Mouse (Mus musculus) natural killer cell, adult 2 months (primary cell): ENCODE measurements around the gene Srrm3.

Experiments
- DNase-seq, 2 experiments: peaks; one replicate each; pipeline ENCODE4 v3.0.0; 2022; ENCODE audit warnings: low spot score in 2 of 2

Srrm3 gene

DNA sequence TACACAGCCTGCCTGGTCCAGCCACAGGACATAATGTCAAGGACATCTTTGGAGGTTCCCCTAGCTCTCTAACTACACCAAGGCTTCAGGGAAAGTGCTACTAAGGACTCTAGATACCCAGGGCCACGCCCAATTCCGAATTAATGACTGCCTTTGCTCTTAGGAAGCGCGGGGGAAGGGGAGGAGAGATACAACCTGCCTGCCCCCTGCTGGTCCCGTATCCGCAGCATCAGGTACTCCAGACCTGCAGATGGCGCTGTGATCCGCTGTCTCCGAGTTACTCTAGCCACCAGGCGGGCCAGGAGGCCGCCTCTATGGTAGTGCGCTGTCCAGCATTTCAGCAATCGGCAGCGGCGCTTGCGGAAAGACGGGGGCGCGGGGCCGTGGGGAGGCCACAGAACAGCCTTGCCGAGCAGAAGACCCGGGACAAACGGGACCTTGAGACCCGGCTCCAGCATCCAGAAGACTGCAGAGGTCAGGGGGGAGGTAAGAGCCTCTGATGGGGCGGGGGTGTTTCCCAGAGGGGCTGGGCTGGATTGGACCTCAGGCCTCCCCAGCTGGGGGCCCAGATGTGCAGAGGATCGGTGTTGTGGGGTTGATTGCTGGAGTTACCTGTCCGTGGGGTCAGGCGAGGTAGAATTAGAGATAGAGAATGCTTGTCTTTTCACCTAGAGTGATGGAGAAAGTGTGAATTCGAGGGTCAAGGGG, at the start of gene Srrm3:
TSS of gene Srrm3 (plus strand) at position 336 of the 708 bp plus-strand sequence.
- peak; percentile 92 to 94 for DNase-seq

DNA sequence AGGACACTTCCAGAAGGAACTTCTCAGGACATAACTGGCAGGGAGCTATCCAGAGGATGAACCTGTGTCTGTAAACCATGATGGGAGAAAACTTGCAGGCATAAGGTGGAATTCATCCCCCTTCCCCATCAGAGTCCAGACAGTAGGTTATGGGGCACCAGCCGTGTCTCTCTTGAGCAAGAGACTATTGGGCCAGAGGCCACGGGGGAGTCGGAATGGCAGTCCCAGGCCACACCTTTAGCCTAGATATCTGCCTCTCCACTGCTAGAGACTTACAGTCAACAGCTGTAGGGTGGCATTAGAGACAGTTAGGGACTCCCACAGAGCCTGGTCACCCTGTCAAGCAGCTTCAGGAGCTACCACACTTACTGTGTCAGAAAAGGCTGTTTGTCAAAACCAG, 44.8 kb upstream of the Srrm3 start:
- DNase-seq, result no peak

DNA sequence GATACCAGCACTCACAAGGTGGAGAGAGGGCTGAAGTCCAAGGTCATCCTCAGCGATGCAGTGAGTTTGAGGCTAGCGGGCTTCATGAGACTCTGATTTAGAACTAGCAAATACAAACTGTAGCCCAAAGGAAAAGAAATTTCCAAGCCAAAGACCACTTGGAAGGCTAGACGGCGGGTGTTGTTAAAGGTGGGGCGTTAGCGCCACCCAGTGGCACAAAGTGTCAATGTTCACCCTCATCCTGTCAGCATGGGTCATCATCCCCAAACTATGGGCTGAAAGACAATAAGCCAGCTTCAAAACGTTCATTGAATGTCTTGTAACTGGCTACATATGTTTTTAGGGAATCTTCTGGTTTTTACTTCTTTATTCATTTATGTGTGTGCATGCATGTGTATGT, 43.2 kb upstream of the Srrm3 start:
- DNase-seq, result peak; percentile 46 to 68

DNA sequence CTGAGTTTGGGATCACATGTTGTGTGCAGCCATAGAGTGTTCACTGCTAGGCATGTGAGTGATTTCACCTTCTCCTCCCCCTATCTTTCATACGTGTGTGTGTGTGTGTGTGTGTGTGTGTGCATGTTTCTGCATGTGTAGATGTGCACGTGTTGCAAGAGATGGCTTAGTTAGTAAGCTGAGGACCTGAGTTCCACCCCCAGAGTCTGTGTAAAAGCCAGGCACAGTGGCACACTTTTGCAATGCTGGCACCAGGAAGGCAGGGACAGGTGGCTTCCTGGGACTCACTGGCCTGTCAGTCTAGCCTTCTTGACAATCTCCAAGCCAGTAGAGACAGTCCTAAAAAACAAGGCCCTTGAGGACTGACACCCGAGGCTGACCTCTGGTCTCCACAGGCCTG, 41.7 kb upstream of the Srrm3 start:
- no peak for DNase-seq

DNA sequence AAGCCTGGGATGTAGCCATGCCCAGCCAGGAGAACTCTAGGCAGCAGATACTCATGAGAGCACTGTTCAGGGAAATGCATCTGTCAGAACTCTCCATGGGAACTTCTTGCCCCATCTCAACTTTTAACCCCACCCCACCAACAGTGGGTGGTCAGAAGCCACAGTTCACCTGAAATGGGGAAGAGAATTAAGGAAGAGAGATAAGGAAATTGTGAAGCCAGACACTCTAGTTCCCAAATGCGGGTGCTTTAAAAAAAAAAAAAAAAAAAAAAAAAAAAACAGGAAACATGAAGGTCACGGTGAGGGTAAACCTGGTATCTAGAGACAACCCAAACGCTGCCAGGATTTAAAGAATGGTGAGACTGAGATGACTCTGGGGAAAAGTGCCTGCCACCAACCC, 34.2 kb upstream of the Srrm3 start:
- no peak for DNase-seq

DNA sequence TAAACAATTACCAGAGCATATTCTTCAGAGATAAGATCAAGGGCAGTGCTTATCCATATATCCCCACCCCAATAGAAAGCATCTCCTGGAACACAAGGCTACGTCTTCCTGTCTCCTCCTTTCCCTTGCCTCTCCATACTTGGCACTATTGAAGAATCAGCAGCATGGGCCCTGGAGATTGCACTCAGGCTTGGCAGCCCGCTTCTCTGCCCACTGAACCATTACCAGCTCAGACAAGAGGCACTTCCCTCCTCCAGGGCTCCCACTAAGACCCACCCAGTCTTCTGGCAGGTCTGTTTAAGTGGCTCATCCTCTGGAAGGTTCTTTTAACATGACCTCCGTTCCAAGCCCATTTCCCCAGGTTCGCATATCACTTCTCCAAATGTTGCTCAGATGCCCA, 30.1 kb upstream of the Srrm3 start:
- no peak for DNase-seq

DNA sequence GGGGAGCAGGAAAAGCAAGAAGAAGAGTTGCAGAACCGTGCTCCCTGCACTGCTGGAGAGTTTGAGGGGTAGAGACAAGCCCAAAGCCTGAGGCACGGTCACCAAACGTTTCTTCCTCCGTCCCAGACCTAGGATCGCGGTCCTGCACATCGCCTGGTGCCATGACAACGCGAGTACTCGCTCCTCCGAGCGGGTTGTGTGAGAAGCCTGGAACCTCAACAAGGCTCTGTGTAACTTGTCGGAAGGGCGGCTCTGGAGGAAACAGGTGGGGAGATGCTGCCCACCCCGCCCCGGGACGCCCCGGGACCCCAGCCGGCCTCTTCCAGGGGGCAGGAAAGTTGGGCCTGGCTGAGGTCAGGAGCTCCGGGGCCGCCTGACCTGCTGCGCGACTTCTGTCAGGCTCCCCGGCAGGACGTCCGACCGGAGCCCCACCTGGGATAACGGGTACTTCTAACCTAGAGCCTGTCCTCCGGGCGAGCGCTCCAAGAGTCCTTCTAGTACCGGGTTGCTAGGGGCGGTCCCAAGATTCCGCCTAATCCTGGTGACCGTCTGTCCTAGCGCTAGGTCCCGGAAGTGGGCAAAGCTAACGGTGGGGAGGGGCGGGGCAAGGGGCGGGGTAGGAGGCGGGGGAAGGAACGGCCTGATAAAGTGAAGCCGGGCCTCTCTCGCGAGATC, 28.8 kb upstream of the Srrm3 start, which contains the start of gene Styxl1:
TSS of gene Styxl1 (minus strand) at position 590 of the 675 bp plus-strand sequence.
- DNase-seq, result no peak

DNA sequence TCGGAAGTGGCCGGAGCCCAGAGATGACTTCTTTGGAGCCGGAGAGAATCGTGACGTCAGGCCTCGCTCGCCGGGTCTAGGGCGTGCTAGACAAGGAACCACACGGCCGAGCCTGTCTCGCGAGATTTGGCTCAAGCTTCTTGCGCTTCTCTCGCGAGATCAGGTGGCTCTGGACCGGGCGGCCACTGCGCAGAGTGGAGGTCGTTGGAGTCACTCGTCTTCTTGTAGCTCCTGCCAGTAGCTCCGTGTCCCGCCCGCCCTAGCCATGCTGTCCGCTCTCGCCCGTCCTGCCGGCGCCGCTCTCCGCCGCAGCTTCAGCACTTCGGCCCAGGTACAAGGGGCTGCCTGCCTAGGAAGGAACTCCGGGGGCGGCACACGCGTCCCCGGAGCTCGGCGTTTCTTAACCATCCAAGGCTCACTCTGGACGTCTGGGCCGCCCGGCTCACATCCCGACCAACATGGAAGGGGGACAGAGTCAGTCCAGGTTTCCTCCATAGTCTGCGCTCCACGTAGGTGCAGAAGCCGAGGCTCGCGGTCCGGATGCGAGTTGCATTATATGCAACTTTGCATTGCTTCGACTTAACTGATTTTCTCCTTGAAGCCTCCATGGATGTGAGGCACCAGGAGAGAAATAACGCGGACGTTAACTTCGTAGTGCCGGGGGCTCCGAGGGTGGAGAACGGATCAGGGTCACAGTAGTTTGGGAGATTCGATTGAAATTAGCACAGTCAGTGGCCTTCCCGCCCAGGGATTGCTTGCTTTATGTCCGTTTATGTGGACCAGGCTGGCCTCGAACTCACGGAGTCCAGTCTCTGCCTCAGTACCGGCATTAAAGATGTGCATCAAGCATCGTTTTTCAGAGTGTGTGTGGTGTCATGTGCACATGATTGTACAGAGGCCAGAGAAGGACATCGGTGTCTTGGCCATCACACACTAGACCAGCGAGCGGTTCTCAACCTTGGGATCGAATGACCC, 27.9 kb upstream of the Srrm3 start, which contains the start of gene Mdh2:
TSS of gene Mdh2 (plus strand) at position 10 of the 975 bp plus-strand sequence.
- peak; percentile 98 to 99 for DNase-seq

DNA sequence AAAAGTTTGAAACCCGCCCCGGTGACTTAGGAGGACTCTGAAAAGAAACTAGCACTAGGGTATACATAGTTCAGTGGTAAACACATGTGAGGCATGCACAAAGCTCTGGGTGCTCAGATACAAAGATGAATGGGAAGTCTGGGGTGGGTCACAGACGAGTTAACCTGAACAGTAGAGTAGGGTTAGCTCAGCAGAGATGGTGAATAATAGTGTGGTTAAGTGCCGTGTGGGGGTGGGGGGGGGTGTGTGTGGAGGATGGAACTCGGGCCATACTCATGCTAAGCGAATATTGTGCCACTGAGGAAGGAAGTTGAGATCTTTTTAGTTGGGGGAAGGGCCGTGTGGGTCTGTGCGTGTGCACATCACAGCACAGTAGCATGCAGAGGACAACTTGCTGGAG, 26.4 kb upstream of the Srrm3 start:
- DNase-seq, result no peak

DNA sequence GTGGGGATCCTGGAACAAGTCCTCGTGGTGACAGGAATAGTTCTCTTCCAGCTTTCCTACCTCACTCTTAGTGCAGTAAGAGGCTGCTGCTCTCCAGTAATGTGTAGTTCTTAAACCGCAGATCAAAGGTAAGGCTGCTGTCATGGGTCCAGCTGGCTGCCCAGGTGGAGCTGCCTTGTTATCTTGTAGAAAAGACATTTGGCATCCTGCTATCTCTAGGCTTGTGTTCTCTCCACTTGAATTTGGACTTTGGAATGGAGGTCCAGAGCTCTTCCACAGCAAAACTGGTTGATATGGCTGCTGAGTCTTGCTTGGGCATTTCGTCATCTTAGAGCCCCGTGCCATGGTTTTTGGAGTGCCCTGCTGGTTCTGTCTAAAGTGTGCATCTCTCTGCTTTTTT, 23.8 kb upstream of the Srrm3 start:
- DNase-seq, result no peak

DNA sequence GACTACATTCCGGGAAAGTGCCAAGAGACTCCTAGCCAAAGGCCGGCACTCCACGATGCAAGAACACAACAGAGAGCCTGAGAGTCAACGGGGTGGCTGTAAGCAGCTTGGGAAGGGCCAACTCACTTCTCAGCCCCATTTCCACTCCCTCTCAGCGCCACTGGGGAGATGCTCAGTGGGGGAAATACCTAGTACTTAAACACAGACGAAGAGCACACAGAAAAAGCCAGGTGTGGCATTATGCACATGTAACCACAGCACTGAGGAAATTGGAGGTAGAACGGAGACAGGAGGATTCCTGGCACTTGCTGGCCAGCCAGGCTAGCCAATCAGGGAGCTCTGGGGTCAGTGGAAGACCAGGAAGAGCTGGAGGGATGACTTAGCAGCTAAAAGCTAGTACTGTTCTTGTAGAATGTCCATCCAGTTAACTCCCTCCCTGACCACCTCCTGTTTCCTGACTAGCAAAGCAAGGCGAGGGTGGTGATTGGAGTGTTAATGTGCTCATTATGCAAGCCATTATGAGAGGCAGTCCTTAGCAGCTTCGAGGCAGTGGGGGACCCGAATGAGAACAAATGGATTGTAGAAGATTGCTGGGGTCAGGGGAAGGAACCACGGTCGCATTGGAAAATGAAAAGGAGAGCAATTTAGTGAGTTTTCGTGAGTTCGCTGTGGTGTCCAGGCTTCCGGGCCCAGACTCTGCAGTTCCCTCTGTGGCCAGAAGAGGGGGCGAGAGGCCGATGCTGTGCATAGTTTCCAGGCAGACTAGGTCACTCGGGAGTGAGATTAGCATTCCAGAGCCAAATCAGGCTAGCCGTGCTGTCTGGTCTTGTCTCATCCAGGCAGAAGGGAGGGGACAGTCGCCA, 12.5 kb upstream of the Srrm3 start:
- DNase-seq, result peak; percentile 55 to 72

DNA sequence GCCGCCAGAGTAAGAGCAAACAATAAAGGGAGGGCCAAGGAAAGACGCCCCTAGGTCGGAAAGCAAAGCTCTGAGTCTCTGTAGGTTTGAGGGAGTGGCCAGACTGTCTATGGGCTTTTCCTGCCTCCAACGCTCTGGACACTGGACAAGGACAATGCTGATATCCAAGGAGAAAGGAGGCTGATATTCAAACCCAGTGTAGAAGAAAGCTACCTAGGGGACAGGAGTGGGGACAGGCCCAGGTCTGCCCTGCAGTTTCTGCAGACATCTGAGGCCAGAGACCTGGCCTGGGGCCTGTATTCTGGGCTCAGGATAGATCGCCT, 11.9 kb upstream of the Srrm3 start:
- DNase-seq, result no peak

DNA sequence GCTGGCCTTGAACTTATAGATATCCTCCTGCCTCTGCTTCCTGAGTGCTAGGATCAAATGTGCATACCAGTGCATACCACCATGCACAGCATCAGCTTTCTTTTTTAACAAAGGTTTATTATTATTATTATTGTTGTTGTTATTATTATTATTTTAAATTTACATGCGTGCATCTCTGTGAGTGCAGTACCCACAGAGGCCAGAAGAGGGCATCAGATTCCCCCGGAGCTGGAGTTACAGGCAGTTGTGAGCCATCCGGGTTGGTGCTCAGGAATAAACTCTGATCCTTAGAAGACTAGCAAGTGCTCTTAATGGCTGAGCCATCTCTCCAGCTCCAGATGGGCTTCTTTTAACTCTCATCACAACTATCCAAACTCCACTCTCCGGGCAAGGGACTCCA, 6.9 kb upstream of the Srrm3 start:
- DNase-seq, result no peak

DNA sequence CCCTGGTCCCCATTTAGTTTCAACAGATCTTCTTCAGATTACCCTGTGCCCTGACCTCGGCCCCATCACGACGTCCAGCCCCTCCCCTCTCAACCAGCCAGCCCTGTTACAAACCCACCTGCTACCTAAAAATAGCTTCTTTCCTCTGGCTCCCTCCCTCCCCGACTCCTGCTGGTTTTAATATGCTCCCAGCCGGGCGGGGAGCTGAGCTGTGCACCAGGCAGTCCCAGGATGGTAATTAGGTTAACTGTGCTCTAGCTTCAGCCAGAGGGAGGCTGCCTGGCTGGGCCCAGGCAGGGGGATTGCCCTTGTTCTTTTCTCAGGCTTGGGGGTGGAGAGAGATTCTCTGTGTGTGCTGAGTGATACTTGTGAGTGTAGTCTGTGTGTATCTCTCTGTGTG, 5.8 kb upstream of the Srrm3 start:
- DNase-seq, result no peak

DNA sequence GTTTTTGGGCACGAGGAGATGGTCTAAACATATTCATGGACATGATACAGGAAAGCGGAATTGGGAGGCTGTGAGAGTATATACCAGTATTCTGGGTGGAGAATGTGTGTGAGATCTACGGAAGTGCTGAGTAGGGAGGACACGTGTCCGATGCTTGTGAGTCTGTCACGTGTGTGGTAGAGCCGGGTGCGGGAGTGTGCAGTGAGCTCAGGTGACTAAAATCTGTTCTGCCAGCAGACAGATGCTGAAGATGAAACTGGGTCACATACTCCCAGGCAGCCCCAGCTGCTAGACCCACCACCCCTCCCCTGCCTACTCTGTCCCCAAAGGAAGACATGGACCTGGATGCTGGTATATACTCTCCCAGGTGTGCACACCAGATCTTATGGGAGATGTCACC, 4.0 kb upstream of the Srrm3 start:
- DNase-seq, result no peak

DNA sequence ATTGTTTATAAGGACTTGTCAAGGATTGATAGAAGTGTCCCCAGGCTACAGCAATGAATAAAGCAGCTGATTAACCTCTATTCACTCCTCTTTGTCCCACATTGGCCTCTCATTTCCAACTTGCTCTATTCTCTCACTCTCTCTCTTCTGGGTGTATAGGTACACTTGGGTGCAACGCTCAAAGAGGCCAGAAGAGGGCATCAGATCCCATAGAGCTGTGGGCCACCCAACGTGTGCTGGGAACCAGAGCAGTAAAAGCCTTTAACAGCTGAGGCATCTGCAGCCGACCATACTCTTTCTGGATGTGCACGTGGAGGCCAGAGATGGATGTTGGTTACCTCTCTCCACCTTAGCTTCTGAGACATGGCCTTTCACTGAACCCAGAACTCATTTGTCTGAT, 3.6 kb upstream of the Srrm3 start:
- DNase-seq, result no peak

DNA sequence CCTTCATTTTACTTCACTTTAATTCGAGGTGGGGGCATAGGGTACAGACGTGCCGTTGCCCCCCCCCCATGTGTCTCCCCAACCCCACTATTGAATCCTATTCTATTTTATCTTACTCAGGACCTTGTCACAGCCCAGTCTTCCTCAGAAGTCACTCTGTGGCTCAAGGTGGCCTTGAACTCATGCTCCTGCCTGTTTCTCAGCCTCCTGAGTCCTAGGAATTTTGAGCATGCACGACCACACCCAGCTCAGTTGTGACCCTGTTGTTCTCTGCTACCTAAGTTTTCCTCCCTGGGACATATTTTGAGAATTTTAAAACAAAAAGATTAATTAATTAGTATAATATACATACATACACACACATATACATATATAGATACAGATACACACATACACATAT, 3.0 kb upstream of the Srrm3 start:
- no peak for DNase-seq

DNA sequence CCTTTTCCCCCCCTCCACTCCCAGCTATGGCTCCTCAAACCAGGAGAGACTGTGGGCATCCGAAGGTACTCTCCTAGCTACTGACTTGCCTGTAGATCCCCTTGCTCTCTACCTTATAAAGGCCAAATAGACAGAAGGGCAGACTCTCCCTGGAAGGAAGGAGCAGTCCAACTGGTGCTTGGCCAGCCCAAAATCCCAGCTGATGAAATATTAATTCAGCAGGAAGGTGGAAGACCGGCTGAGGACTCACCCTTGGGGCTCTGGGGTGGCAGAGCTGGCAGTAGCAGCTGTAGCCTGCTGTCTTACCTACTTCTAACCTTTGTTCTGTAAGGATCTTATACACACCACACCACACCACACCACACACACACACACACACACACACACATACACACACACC, 2.0 kb upstream of the Srrm3 start:
- no peak for DNase-seq

DNA sequence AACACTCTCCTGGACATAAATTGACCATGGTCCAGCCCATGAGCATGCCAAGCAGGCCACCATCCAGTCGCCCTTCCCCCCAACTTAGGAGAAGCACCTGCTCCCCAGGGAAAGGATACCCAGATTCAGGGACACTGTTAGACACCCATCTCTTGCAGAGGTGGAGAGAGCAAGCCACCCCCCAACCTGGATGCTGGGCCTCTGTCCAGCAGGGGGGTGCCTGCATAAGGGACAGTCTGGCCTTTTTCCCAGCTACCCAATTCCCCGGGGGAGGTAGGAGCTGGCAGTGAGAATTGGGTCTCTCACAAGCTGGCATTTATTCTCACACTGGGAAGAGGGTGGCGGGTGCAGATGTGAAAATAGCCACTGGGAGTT, 560 bp downstream of the Srrm3 start:
- no peak for DNase-seq

DNA sequence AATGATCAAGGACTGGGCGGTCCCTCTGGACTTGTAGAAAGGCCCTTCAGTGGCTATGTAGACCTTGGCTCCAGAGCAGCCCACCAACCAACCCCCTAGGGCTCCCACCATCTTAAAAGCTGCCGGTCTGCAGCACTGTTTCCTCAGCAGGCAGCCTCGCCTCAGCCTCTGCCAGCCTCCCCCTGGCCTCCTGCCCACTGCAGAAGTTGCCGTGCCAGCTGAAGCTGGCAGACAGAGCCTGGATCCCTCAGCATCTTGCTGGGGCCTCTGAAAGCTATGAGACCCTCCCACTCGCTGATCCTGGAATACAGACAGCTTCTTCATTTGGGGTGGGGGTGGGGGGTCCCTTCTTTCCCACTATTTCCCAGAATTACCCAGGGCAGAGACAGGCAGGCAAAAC, 6.3 kb downstream of the Srrm3 start:
- DNase-seq, result no peak

DNA sequence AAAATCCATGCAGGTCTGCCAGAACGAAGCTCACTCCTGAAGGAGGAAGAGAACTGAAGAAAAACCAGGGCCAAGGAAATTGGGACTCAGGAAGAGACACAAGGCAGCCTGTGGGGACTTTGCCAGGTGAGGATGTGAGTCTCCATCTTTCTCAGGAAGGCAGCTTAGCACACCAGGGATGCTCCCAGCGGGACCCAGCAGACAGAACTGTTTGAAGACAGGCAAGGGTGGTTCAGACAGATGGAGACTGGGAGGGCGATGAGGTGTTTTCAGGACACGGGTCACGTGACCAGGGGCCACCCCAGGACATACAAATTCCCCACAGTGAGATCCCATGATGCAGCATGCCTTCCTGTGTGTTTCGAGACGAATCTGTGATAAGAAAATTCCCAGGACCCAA, 11.8 kb downstream of the Srrm3 start:
- DNase-seq, result no peak
